Mouse (Mus musculus): ENCODE measurements around the gene Dip2b.

- no peak for TF ChIP-seq CTCF (IDR thresholded peaks at IDR 0.05 in 2 of 3, conservative IDR thresholded peaks at IDR 0.05 in 1 of 3; ENCODE audit: control insufficient read depth in 1 of 3, insufficient read depth in 1 of 3, low read depth in 2 of 3, low read length in 3 of 3, poor library complexity in 1 of 3, severe bottlenecking in 1 of 3)
- no peak for TF ChIP-seq POLR2A (IDR thresholded peaks at IDR 0.05; ENCODE audit: control insufficient read depth in 1 of 2, insufficient read depth in 1 of 2, low read depth in 1 of 2, low read length in 2 of 2, poor library complexity in 1 of 2)
- no peak for TF ChIP-seq MXI1 (IDR thresholded peaks at IDR 0.05; ENCODE audit: low read depth, low read length)
- no peak for TF ChIP-seq CHD1 (IDR thresholded peaks at IDR 0.05; ENCODE audit: low read depth, low read length)
- no peak for TF ChIP-seq HCFC1 (IDR thresholded peaks at IDR 0.05; ENCODE audit: low read depth, low read length)
- no peak for TF ChIP-seq MAX (IDR thresholded peaks at IDR 0.05; ENCODE audit: low read length)
- no peak for TF ChIP-seq POLR2AphosphoS5 (IDR thresholded peaks at IDR 0.05; ENCODE audit: borderline replicate concordance, low read depth, low read length)
- no peak for TF ChIP-seq GATA1 (IDR thresholded peaks at IDR 0.05; ENCODE audit: low read depth, low read length)
- no peak for TF ChIP-seq NRF1 (IDR thresholded peaks at IDR 0.05; ENCODE audit: insufficient read depth, low read depth, low read length, poor library complexity, severe bottlenecking)
- no peak for TF ChIP-seq MYC (IDR thresholded peaks at IDR 0.05; ENCODE audit: low read depth, low read length)
Measured at GRCm38 (mm10) chr15:100198983-100199745, 160.7 kb downstream of the Dip2b start.
